Mouse (Mus musculus) cerebellum, adult 2 months (tissue): Measurements from ENCODE around the gene S100a6.

Experiments
- CTCF ChIP-seq: fragments of 200-500 bp; IDR thresholded peaks from 2 replicates; pipeline ENCODE4 v1.5.1; 2011; ENCODE audit warnings: low read depth, mild to moderate bottlenecking, control low read depth, low read length, moderate library complexity, borderline replicate concordance; ENCODE audit not compliant: insufficient read depth
- POLR2A ChIP-seq: fragments of 200-500 bp; IDR thresholded peaks from 2 replicates; pipeline ENCODE4 v1.6.1; 2011; ENCODE audit warnings: low read length, control low read depth, borderline replicate concordance; ENCODE audit not compliant: insufficient read depth

GRCm38 (mm10) chr3:90586016-90586643, 26.6 kb upstream of the S100a6 start:
- TF ChIP-seq POLR2A (no peak), CTCF (no peak)
